Mouse (Mus musculus) kidney, adult 2 months (tissue): ENCODE results near the gene Litaf. TPM values are rescaled to one million over a fixed set of nuclear protein-coding genes. Genes with fewer than 3 reads are reported as not detected.

ENCODE experiments used
- DNase-seq: peaks from one replicate; pipeline ENCODE4 v3.0.0; 2021
- H3K27ac ChIP-seq: fragments of 200-500 bp; 2 replicates; pipeline ENCODE4 v1.5.1; 2012; ENCODE audit warnings: low read depth, low read length, control low read depth, inconsistent platforms; ENCODE audit not compliant: insufficient read depth
- H3K27me3 ChIP-seq: fragments of 200-500 bp; replicated peaks from 2 replicates; pipeline ENCODE4 v1.6.1; 2012; ENCODE audit warnings: mild to moderate bottlenecking, moderate library complexity, low read length, inconsistent platforms; ENCODE audit not compliant: control insufficient read depth, insufficient read depth
- H3K36me3 ChIP-seq: fragments of 200-500 bp; 2 replicates; pipeline ENCODE4 v1.6.1; 2012; ENCODE audit warnings: mild to moderate bottlenecking, moderate library complexity, low read length, inconsistent platforms; ENCODE audit not compliant: control insufficient read depth, insufficient read depth
- H3K4me1 ChIP-seq: fragments of 200-500 bp; 2 replicates; pipeline ENCODE4 v1.6.1; 2011; ENCODE audit warnings: low read length; ENCODE audit not compliant: control insufficient read depth, insufficient read depth
- H3K4me3 ChIP-seq: fragments of 200-500 bp; 2 replicates; pipeline ENCODE4 v1.5.1; 2011; ENCODE audit warnings: mild to moderate bottlenecking, low read depth, low read length, control low read depth; ENCODE audit not compliant: insufficient read depth
- CTCF ChIP-seq: fragments of 200-500 bp; conservative IDR thresholded peaks from 2 replicates; pipeline ENCODE4 v1.5.1; 2011; ENCODE audit warnings: low read depth, mild to moderate bottlenecking, control low read depth, low read length, moderate library complexity, mixed read lengths; ENCODE audit not compliant: insufficient read depth, insufficient read length
- POLR2A ChIP-seq: fragments of 200-500 bp; IDR thresholded peaks from one replicate; pipeline ENCODE4 v1.6.1; 2011; ENCODE audit warnings: low read depth, low read length, control low read depth
- WGBS: fragments of 180-500 bp; shearing (Covaris S2); methylation state at CpG from one replicate; pipeline ENCODE4 v1.1.7; 2018; 5-methylcytosine and 5-hydroxymethylcytosine counted together
- polyA plus RNA-seq: library from polyadenylated mRNA; depleted of rRNA; stranded (reverse); fragments of >200 nt; gene quantifications from 2 replicates; pipeline ENCODE4 v1.2.3, GENCODE M21; 2012

The Litaf gene
- polyA plus RNA-seq, 1 experiment, result 125 TPM

GRCm38 (mm10) chr16:11012571-11013463 is 53.1 kb downstream of the Litaf start:
- no peaks in the 10 kb centered on the region for H3K36me3 ChIP-seq
- DNase-seq, result peak; percentile 76
- H3K4me1 ChIP-seq, result peaks cover 9% of the 10 kb centered on the region; the same call in 1 of the 2 replicates
- no peak overlapping the region for H3K4me3 ChIP-seq
- TF ChIP-seq CTCF, result no peak
- no peak for TF ChIP-seq POLR2A
- H3K27me3 ChIP-seq, result no peaks in the 10 kb centered on the region
- H3K27ac ChIP-seq, result no peak overlapping the region
- 53% methylated on average over 11 of the region's 11 CpGs for WGBS

- Histone ChIP-seq H3K4me3 (no peak overlapping the region), H3K36me3 (no peaks in the 10 kb centered on the region), H3K27me3 (no peaks in the 10 kb centered on the region), H3K4me1 (peaks cover 9% of the 10 kb centered on the region; the same call in 1 of the 2 replicates), H3K27ac (no peak overlapping the region)
- no peak for TF ChIP-seq POLR2A
- TF ChIP-seq CTCF, result no peak
- WGBS, result 84% methylated on average over 4 of the region's 4 CpGs
- no peak for DNase-seq
Observed at GRCm38 (mm10) chr16:11011939-11012338, 54.0 kb downstream of the Litaf start.

- Histone ChIP-seq H3K4me1 (peaks cover 9% of the 10 kb centered on the region; the same call in 1 of the 2 replicates), H3K36me3 (no peaks in the 10 kb centered on the region), H3K27me3 (no peaks in the 10 kb centered on the region), H3K4me3 (no peak overlapping the region), H3K27ac (no peak overlapping the region)
- no peak for DNase-seq
- TF ChIP-seq CTCF (no peak), POLR2A (no peak)
- WGBS, result 78% methylated on average over 2 of the region's 2 CpGs
Observed at GRCm38 (mm10) chr16:11011206-11011605, 54.8 kb downstream of the Litaf start.

- no peaks in the 10 kb centered on the region for H3K27me3 ChIP-seq
- H3K27ac ChIP-seq, result no peak overlapping the region
- H3K4me3 ChIP-seq, result no peak overlapping the region
- H3K4me1 ChIP-seq, result peaks cover 9% of the 10 kb centered on the region; the same call in 1 of the 2 replicates
- TF ChIP-seq CTCF (no peak), POLR2A (no peak)
- DNase-seq, result no peak
- WGBS, result 84% methylated on average over 4 of the region's 4 CpGs
- no peaks in the 10 kb centered on the region for H3K36me3 ChIP-seq
Observed at GRCm38 (mm10) chr16:11010270-11010669, 55.7 kb downstream of the Litaf start.

GRCm38 (mm10) chr16:11008162-11008991 is 57.6 kb downstream of the Litaf start:
- Histone ChIP-seq H3K4me3 (peak overlapping the region; percentile 23), H3K4me1 (peaks cover 9% of the 10 kb centered on the region; the same call in 1 of the 2 replicates), H3K27me3 (no peaks in the 10 kb centered on the region), H3K36me3 (no peaks in the 10 kb centered on the region), H3K27ac (peak overlapping the region; percentile 98)
- peak; percentile 93 for DNase-seq
- WGBS, result 30% methylated on average over 15 of the region's 15 CpGs
- TF ChIP-seq CTCF (no peak), POLR2A (no peak)

GRCm38 (mm10) chr16:11006100-11006499 is 59.9 kb downstream of the Litaf start:
- 70% methylated on average over 6 of the region's 6 CpGs for WGBS
- no peaks in the 10 kb centered on the region for H3K36me3 ChIP-seq
- H3K4me3 ChIP-seq, result no peak overlapping the region
- DNase-seq, result peak; percentile 40
- TF ChIP-seq POLR2A (no peak), CTCF (no peak)
- no peak overlapping the region for H3K27ac ChIP-seq
- 0 out of 2 replicates have a peak, but pooled peaks cover 10% of the 10 kb centered on the region for H3K4me1 ChIP-seq
- no peaks in the 10 kb centered on the region for H3K27me3 ChIP-seq
